Mouse (Mus musculus) megakaryocyte-erythroid progenitor cell, adult 5 weeks (primary cell): ENCODE results near the gene Ect2l. TPM values are rescaled to one million over a fixed set of nuclear protein-coding genes. Genes with fewer than 3 reads are reported as not detected.

Source experiments
- polyA plus RNA-seq: library from polyadenylated mRNA; stranded (reverse); fragments of >175 nt; gene quantifications from 2 replicates; pipeline ENCODE4 v1.2.3, GENCODE M21; 2012

Ect2l gene
- not detected in 2 replicates for polyA plus RNA-seq

DNA sequence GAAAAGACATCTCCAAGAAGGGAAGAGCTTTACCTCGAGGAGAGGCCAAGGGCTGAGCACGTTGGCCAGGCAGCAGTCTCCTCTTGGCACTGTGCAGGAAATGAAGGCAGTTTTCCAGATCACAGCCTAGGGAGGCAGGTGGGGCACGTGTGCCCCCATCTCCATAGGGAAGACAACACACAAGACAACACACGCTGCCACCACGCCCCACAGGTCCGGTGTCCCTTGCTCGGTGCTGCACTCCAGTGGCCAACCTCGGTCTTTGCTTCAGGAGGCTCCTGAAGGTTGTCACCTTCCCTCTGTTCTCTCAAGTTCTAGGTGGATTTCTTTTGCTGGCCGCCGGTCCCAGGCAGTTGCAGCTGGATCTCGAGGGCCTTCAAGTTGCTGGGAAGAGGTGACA lies at the start of gene Ect2l:
Ect2l (minus strand) TSS at position 165 of the 400 bp plus-strand sequence.

DNA sequence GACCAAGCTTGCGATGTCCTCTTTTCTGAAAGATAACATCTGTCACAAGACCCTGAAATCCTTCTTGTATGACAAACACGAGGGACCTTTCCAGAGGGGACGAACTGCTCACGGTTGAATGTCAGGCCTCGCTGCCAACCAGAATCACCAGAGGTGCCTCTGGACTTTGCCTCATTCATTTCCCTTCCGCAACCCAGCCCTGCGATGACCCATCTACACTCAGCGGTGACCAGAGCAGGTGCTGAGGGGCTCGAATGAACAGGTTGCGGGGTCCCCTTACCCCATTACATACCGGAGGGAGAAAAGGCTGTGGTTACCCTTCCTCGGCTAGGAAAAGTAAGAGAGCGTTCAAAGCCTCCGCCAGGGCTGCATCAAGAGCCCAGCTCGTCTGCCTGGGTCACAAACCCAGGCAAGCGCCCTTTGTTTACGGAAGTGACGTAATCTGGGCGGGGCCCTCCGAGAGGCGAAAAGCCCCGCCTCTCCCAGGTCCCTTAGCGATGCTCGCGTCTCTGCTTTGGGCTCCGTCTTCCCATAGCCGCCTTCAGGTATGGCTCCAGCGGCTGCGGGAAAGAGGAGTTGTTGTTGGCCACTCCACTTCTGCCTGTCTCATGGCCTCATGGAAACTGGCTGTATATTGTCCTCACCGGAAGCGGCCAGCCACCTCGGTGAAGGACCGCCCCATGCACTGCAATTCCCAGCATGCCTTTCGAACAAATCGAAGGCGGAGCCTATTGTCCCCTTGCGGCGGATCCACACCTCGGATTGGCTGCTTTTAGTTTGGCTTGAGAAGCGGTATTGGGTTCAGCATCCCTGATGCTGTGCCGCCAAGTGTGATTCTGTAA lies 24.1 kb upstream of the Ect2l start, which contains the start of gene Ccdc28a:
Ccdc28a (minus strand) TSS at position 439 of the 842 bp plus-strand sequence.

Other genes starting within 250 kb of the Ect2l start
- gene Abracl, start 187.6 kb downstream of the Ect2l start, polyA plus RNA-seq, result 88.5 and 92.8 TPM in 2 replicates
- 51.2 and 58.1 TPM in 2 replicates for gene Reps1, start 155.0 kb downstream of the Ect2l start, polyA plus RNA-seq
- gene Ccdc28a, start 24.1 kb upstream of the Ect2l start, polyA plus RNA-seq, result 0.85 and 1.2 TPM in 2 replicates
- 0.51 and 0.74 TPM in 2 replicates for gene Nhsl1, start 108.1 kb upstream of the Ect2l start, polyA plus RNA-seq